Mouse (Mus musculus) embryonic stem cell, embryonic (primary cell): ENCODE results near the gene Birc5.

Experiments
- CTCF ChIA-PET, 4 experiments: fragments of 300-600 bp in 2 of 4; fragments of 350-600 bp in 2 of 4; sonication (Branson Sonifier 250); formaldehyde crosslinking; loops; one replicate each; lab custom pipeline; 2022; ENCODE audit warnings: inconsistent platforms in 2 of 4; lab: Charles Lee
- POLR2A ChIA-PET, 4 experiments: fragments of 300-600 bp in 2 of 4; fragments of 350-600 bp in 2 of 4; sonication (Branson Sonifier 250); formaldehyde crosslinking; loops; one replicate each; lab custom pipeline; 2022; ENCODE audit warnings: antibody characterized with exemption in 4 of 4, inconsistent platforms in 1 of 4; lab: Charles Lee

The Birc5 gene

DNA sequence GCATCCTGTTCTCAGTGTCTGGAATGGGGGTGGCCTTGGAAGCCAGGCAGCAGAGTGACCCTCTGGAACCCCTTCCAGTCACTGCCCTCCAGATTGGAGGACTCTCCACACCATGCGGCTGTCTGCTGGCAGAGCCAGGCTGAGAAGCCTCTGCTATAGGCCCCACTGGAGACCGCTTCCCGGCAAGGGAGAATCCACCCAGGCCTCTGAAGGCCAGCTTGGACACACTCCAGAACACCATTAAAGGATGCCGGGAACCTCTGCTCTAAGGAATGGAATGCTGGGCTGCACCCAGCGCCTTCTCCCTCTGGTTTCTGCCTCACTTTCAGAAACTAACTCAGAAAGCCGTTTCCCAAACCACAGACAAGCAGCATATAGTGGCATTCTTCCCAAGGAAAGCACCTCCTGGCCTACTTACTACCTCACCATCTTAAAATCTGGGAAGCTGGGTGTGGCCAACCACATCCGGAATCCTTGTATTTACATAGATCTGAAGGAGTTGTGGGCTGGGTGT, 26.3 kb upstream of the Birc5 start:
- POLR2A ChIA-PET: interaction anchor here in 2 of 4 experiments (0.6 to 1.5 kb wide), 4 partner anchors 9 to 411 kb away, joined by 3 to 6 read pairs (median 4); no protein-coding TSS in a partner anchor
- CTCF ChIA-PET: interaction anchor here in 2 of 4 experiments (0.6 to 4.2 kb wide), 3 partner anchors 9 to 245 kb away, joined by 3 to 31 read pairs (median 8); no protein-coding TSS in a partner anchor

GRCm38 (mm10) chr11:117823411-117823810, 25.6 kb upstream of the Birc5 start:
- CTCF ChIA-PET: interaction anchor here in 3 of 4 experiments (0.6 to 4.2 kb wide), 5 partner anchors 9 to 246 kb away, joined by 3 to 31 read pairs (median 8); partner anchors contain the start of genes Gm20708 (in 2 of the 3) and Syngr2 (in 2 of the 3)
- POLR2A ChIA-PET: interaction anchor here in 2 of 4 experiments (0.6 to 3.1 kb wide), 7 partner anchors 9 to 424 kb away, joined by 3 to 17 read pairs (median 4); no protein-coding TSS in a partner anchor

DNA sequence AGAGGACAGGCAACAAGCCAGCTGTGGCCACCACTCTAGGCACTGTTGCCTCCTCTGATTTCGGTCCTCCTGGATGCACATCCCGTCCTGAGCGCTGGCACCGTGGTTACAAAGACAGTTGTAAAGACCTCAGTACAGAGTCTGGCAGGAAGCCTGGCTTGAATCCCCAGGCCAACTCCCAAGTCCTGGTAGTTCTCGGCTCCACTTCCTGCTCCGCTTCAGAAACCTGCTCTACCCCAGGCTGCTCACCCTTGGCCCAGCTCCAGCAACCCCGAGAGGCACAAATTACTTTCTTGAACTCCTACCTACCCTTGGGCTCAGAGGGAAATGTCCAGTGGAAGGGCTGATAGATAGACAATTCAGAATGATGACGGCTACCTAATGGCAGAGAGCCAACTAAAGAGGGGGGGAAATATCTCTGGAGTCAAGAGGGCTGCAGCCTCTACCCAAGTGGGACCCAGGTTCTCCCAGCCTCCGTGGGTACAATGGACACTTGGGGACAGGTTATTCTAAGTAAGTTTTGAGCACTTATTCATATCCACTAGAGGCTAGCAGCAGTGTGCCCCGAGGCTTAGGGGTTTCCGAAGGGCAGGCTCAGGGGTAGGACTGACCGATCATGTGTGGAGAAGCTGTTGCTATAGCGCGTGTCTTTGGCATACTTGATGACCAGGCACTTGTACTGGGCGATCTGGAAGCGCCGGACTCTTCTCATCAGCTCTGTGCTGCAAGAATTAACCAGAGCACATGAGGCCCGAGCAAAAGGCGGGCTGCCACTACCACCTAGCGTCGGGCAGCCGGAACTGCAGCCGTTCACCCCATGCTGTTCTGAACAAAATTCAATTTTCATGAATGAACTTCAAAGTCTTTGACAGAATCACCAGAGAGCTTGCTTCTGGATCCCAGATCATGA, 24.7 kb upstream of the Birc5 start:
- ChIA-PET POLR2A (interaction anchor here (0.5 to 3.1 kb wide), 36 partner anchors 8 to 712 kb away, joined by 3 to 18 read pairs (median 4); partner anchors contain the start of genes Gm20708 (in 2 of the 4), Syngr2 (in 2 of the 4), Tnrc6c (in 2 of the 4) and Birc5 (in 1 of the 4)), CTCF (interaction anchor here (0.5 to 4.2 kb wide), 50 partner anchors 8 to 440 kb away, joined by 3 to 31 read pairs (median 4); partner anchors contain the start of genes Gm20708 (in 2 of the 4), Syngr2 (in 2 of the 4), Tmc6 (in 2 of the 4) and Tmc8 (in 2 of the 4))

GRCm38 (mm10) chr11:117825333-117826101, 23.5 kb upstream of the Birc5 start, which contains the start of the genes Afmid and Tk1:
Afmid (plus strand) TSS chr11:117825924.
Tk1 (minus strand) TSS chr11:117826092.
- POLR2A ChIA-PET: interaction anchor here (0.6 to 3.1 kb wide), 51 partner anchors 9 to 545 kb away, joined by 3 to 18 read pairs (median 4); partner anchors contain the start of genes Gm20708 (in 3 of the 4), Syngr2 (in 3 of the 4), 6030468B19Rik (in 2 of the 4) and Birc5 (in 2 of the 4)
- CTCF ChIA-PET: interaction anchor here (0.5 to 4.2 kb wide), 47 partner anchors 9 to 1254 kb away, joined by 3 to 31 read pairs (median 4); partner anchors contain the start of genes Tmc6 (in 2 of the 4), Tmc8 (in 2 of the 4), Gm20708 (in 1 of the 4) and Syngr2 (in 1 of the 4)

- ChIA-PET CTCF (interaction anchor here (0.5 to 4.2 kb wide), 25 partner anchors 10 to 1254 kb away, joined by 3 to 31 read pairs (median 3); partner anchors contain the start of genes Gm20708 (in 1 of the 4) and Syngr2 (in 1 of the 4)), POLR2A (interaction anchor here (0.7 to 3.1 kb wide), 43 partner anchors 9 to 546 kb away, joined by 3 to 18 read pairs (median 4); partner anchors contain the start of genes Gm20708 (in 3 of the 4), Syngr2 (in 3 of the 4), Birc5 (in 2 of the 4) and Tnrc6c (in 2 of the 4))
Observed at GRCm38 (mm10) chr11:117826164-117826563, 22.9 kb upstream of the Birc5 start.

GRCm38 (mm10) chr11:117826916-117827315, 22.1 kb upstream of the Birc5 start:
- POLR2A ChIA-PET: interaction anchor here in 3 of 4 experiments (0.6 to 2.9 kb wide), 19 partner anchors 8 to 137 kb away, joined by 3 to 18 read pairs (median 4); partner anchors contain the start of genes Birc5 (in 2 of the 3) and 6030468B19Rik (in 1 of the 3)

DNA sequence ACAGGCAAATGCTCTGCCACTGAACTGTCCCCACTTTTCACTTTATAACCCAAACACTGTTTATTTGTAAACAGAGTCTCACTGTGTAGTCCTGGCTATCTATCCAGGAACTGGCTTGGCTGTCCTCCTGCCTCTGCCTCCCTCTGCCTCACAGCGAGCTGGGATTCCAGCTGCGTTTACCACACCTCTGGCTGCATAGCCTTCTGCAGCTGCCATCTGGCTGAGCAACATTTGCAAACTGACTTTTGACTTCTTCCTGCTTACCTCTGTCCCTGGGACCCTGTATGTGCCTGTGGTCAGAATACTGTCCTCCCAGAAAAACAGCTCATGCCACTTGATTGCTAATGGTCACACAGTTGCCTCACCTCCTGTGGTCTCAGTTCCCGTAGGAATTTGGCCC, 21.7 kb upstream of the Birc5 start:
- ChIA-PET POLR2A (interaction anchor here in 3 of 4 experiments (0.5 to 2.3 kb wide), 15 partner anchors 9 to 918 kb away, joined by 3 to 7 read pairs (median 4); partner anchors contain the start of genes Birc5 (in 1 of the 3), Gm20708 (in 1 of the 3) and Syngr2 (in 1 of the 3)), CTCF (interaction anchor here in 2 of 4 experiments (0.5 to 2.0 kb wide), 5 partner anchors 36 to 351 kb away, joined by 3 to 10 read pairs (median 3); no protein-coding TSS in a partner anchor)

More at GRCm38 (mm10) chr11:117826916-117827315, 22.1 kb upstream of the Birc5 start:
- CTCF ChIA-PET: interaction anchor here in 2 of 4 experiments (0.7 to 1.3 kb wide), 2 partner anchors 52 to 379 kb away, joined by 3 read pairs; no protein-coding TSS in a partner anchor

GRCm38 (mm10) chr11:117828149-117828887, 20.7 kb upstream of the Birc5 start:
- ChIA-PET CTCF (interaction anchor here in 3 of 4 experiments (0.5 to 2.0 kb wide), 4 partner anchors 32 to 51 kb away, joined by 3 to 10 read pairs (median 4); no protein-coding TSS in a partner anchor), POLR2A (interaction anchor here in 3 of 4 experiments (0.5 to 2.3 kb wide), 11 partner anchors 10 to 141 kb away, joined by 3 to 8 read pairs (median 4); partner anchors contain the start of genes Birc5 (in 1 of the 3), Gm20708 (in 1 of the 3) and Syngr2 (in 1 of the 3))

DNA sequence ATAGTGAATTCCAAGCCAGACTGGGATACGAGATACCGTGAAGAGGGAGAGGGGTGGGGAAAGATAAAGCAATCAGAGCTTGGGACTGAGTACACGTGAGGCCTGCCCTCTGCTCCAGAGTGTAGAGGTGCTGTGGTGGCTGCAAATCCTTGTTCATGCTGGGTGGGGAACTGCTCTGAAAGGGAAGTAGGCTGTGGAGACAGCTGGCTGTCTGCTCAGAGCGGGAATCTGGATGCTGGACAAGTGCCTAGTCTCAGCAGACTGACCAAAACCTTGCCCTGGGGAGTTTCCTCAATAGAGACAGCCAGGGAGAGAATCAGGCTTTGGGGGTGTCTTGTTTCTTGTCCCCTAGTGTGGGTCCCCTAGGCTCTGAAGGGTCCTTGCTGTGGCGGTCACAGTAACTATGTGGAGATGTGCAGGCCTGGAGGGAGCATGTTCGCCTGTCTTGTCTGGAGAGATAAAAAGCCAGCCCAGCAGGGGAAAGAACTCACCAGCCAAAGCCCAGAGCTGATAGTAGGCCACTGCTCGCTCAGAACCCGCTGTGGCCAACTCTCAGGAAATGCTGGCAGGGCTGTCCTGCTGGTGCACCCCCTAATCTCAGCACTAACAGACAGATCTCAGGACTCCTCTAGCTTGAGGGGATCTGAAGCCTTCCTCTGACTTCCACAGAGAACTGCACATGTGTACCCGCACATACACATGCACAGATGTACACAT, 20.0 kb upstream of the Birc5 start:
- CTCF ChIA-PET: interaction anchor here in 1 of 4 experiments (2.0 kb wide), 1 partner anchor 38 kb away, joined by 10 read pairs; no protein-coding TSS in a partner anchor
- POLR2A ChIA-PET: interaction anchor here in 3 of 4 experiments (0.5 to 2.3 kb wide), 8 partner anchors 10 to 419 kb away, joined by 3 to 7 read pairs (median 3); partner anchors contain the start of genes Gm20708 (in 2 of the 3) and Syngr2 (in 2 of the 3)

GRCm38 (mm10) chr11:117829671-117830215, 19.3 kb upstream of the Birc5 start:
- POLR2A ChIA-PET: interaction anchor here in 2 of 4 experiments (0.7 to 1.4 kb wide), 4 partner anchors 11 to 28 kb away, joined by 3 read pairs; partner anchors contain the start of genes Gm20708 (in 1 of the 2) and Syngr2 (in 1 of the 2)

DNA sequence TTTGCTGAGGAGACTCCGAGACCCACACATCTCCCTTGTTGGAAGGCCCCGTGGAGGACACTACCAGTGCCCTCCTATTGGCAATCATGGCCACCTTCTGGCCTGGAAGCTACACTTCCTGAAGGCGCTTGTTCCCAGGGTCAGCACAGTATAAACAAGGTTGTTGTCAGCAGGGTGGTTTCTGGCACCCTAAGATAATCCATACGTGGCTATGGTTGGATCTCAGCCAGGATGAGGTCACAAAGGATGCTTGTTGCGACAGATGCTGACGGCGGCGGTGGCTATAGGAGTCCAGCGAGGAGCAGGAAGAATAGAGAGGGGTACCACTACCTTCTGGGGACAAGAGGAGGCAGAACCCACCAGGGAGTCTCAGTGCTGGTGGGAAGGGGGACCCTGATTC, 18.6 kb upstream of the Birc5 start:
- ChIA-PET POLR2A (interaction anchor here in 2 of 4 experiments (0.7 to 1.4 kb wide), 3 partner anchors 14 to 27 kb away, joined by 3 read pairs; partner anchors contain the start of genes Gm20708 (in 1 of the 2) and Syngr2 (in 1 of the 2)), CTCF (no interaction called here)

More at GRCm38 (mm10) chr11:117829671-117830215, 19.3 kb upstream of the Birc5 start:
- CTCF ChIA-PET: no interaction called here

GRCm38 (mm10) chr11:117832086-117832969, 16.7 kb upstream of the Birc5 start:
- ChIA-PET CTCF (interaction anchor here (0.5 to 2.4 kb wide), 64 partner anchors 9 to 718 kb away, joined by 3 to 21 read pairs (median 3); partner anchors contain the start of genes Birc5 (in 3 of the 4), Tnrc6c (in 2 of the 4), 6030468B19Rik (in 1 of the 4) and Gm20708 (in 1 of the 4)), POLR2A (interaction anchor here (0.5 to 6.0 kb wide), 56 partner anchors 9 to 1187 kb away, joined by 3 to 37 read pairs (median 3); partner anchors contain the start of genes Birc5 (in 4 of the 4), Tmc6 (in 3 of the 4), Tmc8 (in 3 of the 4) and Tnrc6c (in 3 of the 4))

- CTCF ChIA-PET: interaction anchor here in 2 of 4 experiments (0.6 to 2.4 kb wide), 9 partner anchors 15 to 300 kb away, joined by 4 to 21 read pairs (median 6); partner anchors contain the start of gene Birc5 (in 1 of the 2)
- POLR2A ChIA-PET: interaction anchor here in 2 of 4 experiments (1.6 to 6.0 kb wide), 4 partner anchors 15 to 23 kb away, joined by 4 to 37 read pairs (median 16); partner anchors contain the start of gene Birc5 (in 2 of the 2)
Observed at GRCm38 (mm10) chr11:117833509-117833908, 15.5 kb upstream of the Birc5 start.
